Mouse (Mus musculus) stomach, embryonic 14.5 days (tissue): ENCODE results near the gene Tubg1. TPM values are rescaled to one million over a fixed set of nuclear protein-coding genes. Genes with fewer than 3 reads are reported as not detected.

Source experiments
- ATAC-seq: fragments of 200-750 bp; cut with Nextera tagmentation; 2 replicates; pipeline ENCODE4 v1.8.0; 2017; ENCODE audit warnings: low read depth, moderate TSS enrichment; ENCODE audit not compliant: insufficient number of reproducible peaks, insufficient read depth, low FRiP score
- H3K27ac ChIP-seq: fragments of 300-500 bp; sonication (generic); 2 replicates; pipeline ENCODE4 v1.5.1; 2014; ENCODE audit warnings: mild to moderate bottlenecking, low read length, moderate library complexity, mixed read lengths
- H3K27me3 ChIP-seq: fragments of 300-500 bp; sonication (generic); 2 replicates; pipeline ENCODE4 v1.6.1; 2014; ENCODE audit warnings: low read length, control low read depth, mixed read lengths; ENCODE audit not compliant: control insufficient read depth, insufficient read depth
- H3K36me3 ChIP-seq: fragments of 300-500 bp; sonication (generic); 2 replicates; pipeline ENCODE4 v1.6.1; 2014; ENCODE audit warnings: mild to moderate bottlenecking, control low read depth, low read length, moderate library complexity, mixed read lengths; ENCODE audit not compliant: control insufficient read depth, insufficient read depth
- H3K4me1 ChIP-seq: fragments of 300-500 bp; sonication (generic); 2 replicates; pipeline ENCODE4 v1.6.1; 2014; ENCODE audit warnings: low read length, control low read depth, mixed read lengths; ENCODE audit not compliant: control insufficient read depth, insufficient read depth
- H3K4me2 ChIP-seq: fragments of 300-500 bp; sonication (generic); replicated peaks from 2 replicates; pipeline ENCODE4 v1.6.1; 2014; ENCODE audit warnings: low read depth, low read length, control low read depth
- H3K4me3 ChIP-seq: fragments of 300-500 bp; sonication (generic); 2 replicates; pipeline ENCODE4 v1.5.1; 2014; ENCODE audit warnings: low read depth, low read length, control low read depth
- H3K9ac ChIP-seq: fragments of 300-500 bp; sonication (generic); replicated peaks from 2 replicates; pipeline ENCODE4 v1.6.1; 2014; ENCODE audit warnings: low read depth, mild to moderate bottlenecking, control low read depth, low read length, moderate library complexity, mixed read lengths
- H3K9me3 ChIP-seq: fragments of 300-500 bp; sonication (generic); 2 replicates; pipeline ENCODE4 v1.6.1; 2016; ENCODE audit warnings: low read depth, low read length, control low read depth; ENCODE audit not compliant: control insufficient read depth
- WGBS: fragments of 180-500 bp; shearing (Covaris S2); extraction: QIAGEN DNeasy Blood & Tissue Kit; methylation state at CpG from one replicate; pipeline ENCODE4 v1.1.7; 2014; 5-methylcytosine and 5-hydroxymethylcytosine counted together
- polyA plus RNA-seq: library from polyadenylated mRNA; unstranded; fragments of >200 nt; fragmentation: Nextera tagmentation; extraction: Ambion mirVana; gene quantifications from 2 replicates; pipeline ENCODE4 v1.2.1, GENCODE M21; 2014

Gene Tubg1
- polyA plus RNA-seq, 1 experiment from 2014 or later, result 70.5 TPM

DNA sequence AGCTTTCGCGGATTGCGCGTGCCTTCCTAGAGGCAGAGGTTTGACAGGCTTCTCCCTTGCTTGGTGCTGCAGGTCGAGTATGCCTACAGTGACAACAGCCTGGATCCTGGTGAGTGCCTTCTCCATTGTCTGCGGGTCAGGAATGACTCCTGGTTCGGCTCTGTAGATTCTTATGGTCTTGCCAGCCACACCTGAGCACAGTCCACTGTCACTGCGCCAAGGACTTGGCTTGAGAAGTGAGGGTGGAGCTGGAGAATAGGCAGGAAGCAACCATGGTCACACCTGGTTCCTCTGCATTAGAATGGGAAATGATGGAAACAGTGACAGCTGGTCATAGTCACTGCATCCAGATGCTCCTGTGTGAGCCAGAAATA lies 32.1 kb upstream of the Tubg1 start:
- WGBS, result 10% methylated on average over 8 of the region's 8 CpGs
- Histone ChIP-seq H3K4me3 (peak overlapping the region; percentile 87), H3K36me3 (peaks cover 27% of the 10 kb centered on the region), H3K27ac (peak overlapping the region; percentile 16; the same call in 1 of the 2 replicates), H3K27me3 (no peaks in the 10 kb centered on the region), H3K9ac (peak overlapping the region; percentile 80), H3K4me1 (peaks cover 24% of the 10 kb centered on the region), H3K4me2 (peak overlapping the region; percentile 96), H3K9me3 (no peaks in the 10 kb centered on the region)
- ATAC-seq, result no peak; the same call in 1 of the 2 replicates

DNA sequence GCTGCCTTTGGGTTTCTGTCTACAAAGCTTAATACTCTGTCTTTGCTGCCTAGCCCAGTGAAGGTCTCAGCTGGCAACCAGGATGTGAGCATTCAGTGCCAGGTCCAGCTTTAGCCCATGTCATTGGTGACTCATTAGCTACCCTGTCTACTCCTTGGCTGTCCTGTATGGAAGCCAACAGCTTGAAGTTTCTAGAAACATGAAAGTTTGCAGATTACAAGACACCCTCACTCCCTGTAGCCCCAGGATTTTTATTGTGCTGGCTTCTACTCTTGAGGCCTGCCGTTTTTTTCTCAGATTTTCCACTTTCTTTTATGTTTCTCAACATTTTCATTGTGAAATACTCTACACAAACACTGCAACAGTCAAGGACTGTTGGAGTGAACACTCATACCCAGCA lies 29.8 kb upstream of the Tubg1 start:
- H3K4me1 ChIP-seq, result peaks cover 22% of the 10 kb centered on the region
- H3K36me3 ChIP-seq, result peaks cover 38% of the 10 kb centered on the region
- no peak overlapping the region for H3K27ac ChIP-seq
- H3K9ac ChIP-seq, result no peak overlapping the region
- no peaks in the 10 kb centered on the region for H3K9me3 ChIP-seq
- no peak for ATAC-seq
- no peak overlapping the region for H3K4me2 ChIP-seq
- WGBS, result 91% methylated on average over 1 of the region's 1 CpGs
- no peaks in the 10 kb centered on the region for H3K27me3 ChIP-seq
- H3K4me3 ChIP-seq, result no peak overlapping the region

DNA sequence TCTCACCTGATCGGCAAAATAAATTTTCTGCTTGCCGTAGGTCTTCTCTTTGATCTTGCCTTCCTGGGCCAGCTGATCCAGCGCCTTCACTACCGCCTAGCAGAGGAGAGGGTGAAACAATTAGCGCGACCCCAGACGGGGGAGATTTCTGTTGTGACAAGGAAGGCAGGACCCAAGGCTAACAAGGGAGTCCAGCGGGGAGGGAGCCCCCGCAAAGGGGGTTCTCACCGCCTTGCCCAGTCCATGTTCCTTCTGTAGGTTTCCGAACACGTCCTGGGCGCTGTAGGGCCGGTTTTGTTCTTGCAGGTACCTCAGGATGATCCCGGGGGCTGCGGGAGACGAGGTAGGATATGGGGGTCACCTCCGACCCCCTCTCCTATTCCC lies 24.8 kb upstream of the Tubg1 start:
- H3K4me1 ChIP-seq, result peaks cover 6% of the 10 kb centered on the region; the same call in 1 of the 2 replicates
- H3K27me3 ChIP-seq, result no peaks in the 10 kb centered on the region
- 2% methylated on average over 18 of the region's 18 CpGs for WGBS
- ATAC-seq, result peak; percentile 44
- peak overlapping the region; percentile 75 for H3K9ac ChIP-seq
- H3K36me3 ChIP-seq, result peaks cover 57% of the 10 kb centered on the region
- peak overlapping the region; percentile 96 for H3K4me2 ChIP-seq
- H3K4me3 ChIP-seq, result peak overlapping the region; percentile 68
- H3K27ac ChIP-seq, result no peak overlapping the region
- H3K9me3 ChIP-seq, result no peaks in the 10 kb centered on the region

DNA sequence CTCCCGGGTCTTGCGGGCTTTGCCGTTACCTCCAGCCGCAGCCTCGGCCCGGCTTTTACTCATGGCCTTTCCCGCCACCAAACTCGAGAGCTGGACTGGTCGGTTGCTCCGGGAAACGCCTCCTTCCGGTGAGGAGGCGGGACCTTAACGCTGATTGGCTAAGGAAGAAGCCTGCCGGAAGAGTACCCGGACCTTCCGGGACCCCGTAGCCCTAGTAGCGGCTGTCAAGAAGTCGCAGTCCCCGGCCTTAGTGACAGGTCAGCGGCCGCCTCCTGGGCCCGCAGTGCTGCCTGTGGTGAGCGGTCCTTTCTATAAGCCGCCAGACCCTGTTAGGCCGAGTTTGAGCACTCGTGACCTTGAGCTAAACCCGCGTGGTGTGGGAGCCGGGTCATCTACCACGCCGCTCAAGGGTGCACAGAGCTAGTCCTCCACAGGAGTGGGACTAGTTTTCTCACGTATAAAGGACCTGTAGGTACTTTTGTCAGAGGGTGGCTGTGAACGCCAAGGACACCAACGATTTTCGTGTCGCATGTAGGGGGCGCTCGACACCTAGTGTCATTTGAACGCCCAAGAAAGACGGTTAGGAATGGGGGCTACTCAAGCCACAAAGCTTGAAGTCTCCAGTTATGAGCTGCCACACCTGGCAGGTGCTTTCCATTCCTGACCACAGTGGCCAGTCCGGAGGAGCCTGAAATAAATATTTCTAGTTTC lies 24.3 kb upstream of the Tubg1 start, which contains the start of gene Psmc3ip:
Gene Psmc3ip, minus strand, starts transcription at position 123 of the 711 bp plus-strand sequence.
- Histone ChIP-seq H3K9ac (peak within 1 kb of the TSS; percentile 75), H3K27ac (peak within 1 kb of the TSS; percentile 85; the same call in 1 of the 2 replicates), H3K4me1 (peaks cover 6% of the 10 kb centered on the region; the same call in 1 of the 2 replicates), H3K36me3 (peaks cover 58% of the 10 kb centered on the region), H3K27me3 (no peaks in the 10 kb centered on the region), H3K4me2 (peak within 1 kb of the TSS; percentile 96), H3K9me3 (no peaks in the 10 kb centered on the region), H3K4me3 (peak within 1 kb of the TSS; percentile 68)
- 2% methylated on average over 43 of the region's 43 CpGs for WGBS
- peak; percentile 94 for ATAC-seq

DNA sequence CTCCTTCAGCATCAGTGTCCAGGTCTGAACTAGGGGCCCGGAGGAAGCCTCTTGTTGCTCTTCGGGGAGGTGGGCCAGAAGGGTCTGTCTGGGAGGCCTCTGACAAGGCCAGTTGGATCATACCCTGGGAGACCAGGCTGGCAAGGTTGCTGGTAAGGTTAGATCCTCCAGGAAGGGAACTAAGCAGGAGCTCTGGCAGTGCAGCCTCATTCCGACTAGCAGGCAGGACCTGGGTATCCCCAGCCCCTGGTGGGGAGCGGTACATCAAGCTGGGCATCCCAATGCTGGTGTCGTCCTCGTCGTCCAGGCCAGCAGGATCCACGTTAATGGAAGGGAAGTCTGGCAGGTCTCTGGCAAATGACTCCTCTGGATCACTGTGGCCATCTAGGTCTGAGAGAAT lies 21.5 kb upstream of the Tubg1 start:
- Histone ChIP-seq H3K27me3 (no peaks in the 10 kb centered on the region), H3K9ac (no peak overlapping the region), H3K36me3 (peaks cover 59% of the 10 kb centered on the region), H3K27ac (no peak overlapping the region), H3K4me3 (no peak overlapping the region), H3K9me3 (no peaks in the 10 kb centered on the region), H3K4me2 (no peak overlapping the region), H3K4me1 (peaks cover 6% of the 10 kb centered on the region; the same call in 1 of the 2 replicates)
- 88% methylated on average over 8 of the region's 8 CpGs for WGBS
- ATAC-seq, result no peak

DNA sequence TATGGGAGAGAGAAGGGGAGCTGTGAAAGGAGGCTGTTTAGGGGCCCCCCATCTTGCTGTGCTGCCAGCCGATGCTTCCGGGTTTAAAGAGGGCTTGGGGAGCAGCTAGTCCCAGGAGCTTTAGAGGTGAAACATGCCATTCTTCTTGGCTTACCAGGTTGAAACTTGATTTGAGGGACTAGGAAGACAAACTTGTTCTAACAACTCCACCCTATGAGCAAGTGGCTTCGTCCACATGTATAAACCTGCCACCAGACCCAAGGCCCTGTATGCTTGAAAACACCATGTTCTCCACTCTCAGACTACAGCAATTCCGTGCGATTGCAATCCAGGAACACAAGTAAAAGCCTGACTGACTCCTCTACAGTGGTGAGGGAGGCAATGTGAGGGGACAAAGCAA lies 16.7 kb upstream of the Tubg1 start:
- 77% methylated on average over 5 of the region's 5 CpGs for WGBS
- no peak overlapping the region for H3K4me2 ChIP-seq
- no peaks in the 10 kb centered on the region for H3K4me1 ChIP-seq
- ATAC-seq, result no peak
- peaks cover 53% of the 10 kb centered on the region for H3K36me3 ChIP-seq
- H3K27me3 ChIP-seq, result no peaks in the 10 kb centered on the region
- no peaks in the 10 kb centered on the region for H3K9me3 ChIP-seq
- H3K27ac ChIP-seq, result peak overlapping the region; percentile 72; the same call in 1 of the 2 replicates
- H3K4me3 ChIP-seq, result no peak overlapping the region
- no peak overlapping the region for H3K9ac ChIP-seq

DNA sequence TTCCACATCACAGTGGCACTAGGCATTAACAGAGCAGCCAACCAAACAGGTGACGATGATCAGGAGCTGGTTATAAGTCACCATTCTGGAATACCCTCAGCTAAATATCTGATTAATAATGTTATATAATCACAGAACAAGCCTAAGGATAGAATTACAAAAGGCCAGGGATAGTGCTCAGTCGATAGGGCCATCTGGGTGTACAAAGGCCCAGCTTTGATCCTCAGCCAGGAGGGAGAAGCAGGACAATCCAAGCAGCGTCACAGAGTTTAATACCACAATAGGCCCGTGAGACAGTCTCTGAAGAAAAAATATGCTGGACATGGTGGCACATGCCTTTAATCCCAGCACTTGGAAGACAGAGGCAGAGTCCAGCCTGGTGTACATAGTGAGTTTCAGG lies 10.4 kb upstream of the Tubg1 start:
- WGBS, result 76% methylated on average over 4 of the region's 4 CpGs
- H3K4me1 ChIP-seq, result peaks cover 5% of the 10 kb centered on the region; the same call in 1 of the 2 replicates
- H3K27ac ChIP-seq, result no peak overlapping the region
- H3K27me3 ChIP-seq, result no peaks in the 10 kb centered on the region
- no peak overlapping the region for H3K4me2 ChIP-seq
- H3K9me3 ChIP-seq, result no peaks in the 10 kb centered on the region
- H3K9ac ChIP-seq, result no peak overlapping the region
- peaks cover 5% of the 10 kb centered on the region; the same call in 1 of the 2 replicates for H3K36me3 ChIP-seq
- ATAC-seq, result no peak
- H3K4me3 ChIP-seq, result no peak overlapping the region

DNA sequence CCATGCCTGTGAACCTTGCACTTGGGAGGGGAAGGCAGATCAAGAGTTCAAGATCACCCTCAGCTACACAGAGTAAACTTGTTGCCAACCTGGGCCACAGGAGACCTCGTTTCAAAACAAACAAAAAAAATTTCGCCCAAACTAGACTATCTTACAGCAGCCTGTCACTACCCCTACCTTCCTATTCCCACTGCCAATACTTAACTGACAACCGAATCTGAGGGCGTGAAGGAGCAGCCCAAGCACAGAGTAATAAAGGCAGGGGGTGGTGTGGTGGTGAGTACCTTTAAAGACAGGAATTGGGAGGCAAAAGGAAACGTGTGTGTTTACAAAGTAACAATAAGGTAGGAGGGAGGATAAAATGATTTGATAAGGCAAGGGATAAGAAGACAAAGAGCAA lies 9.0 kb upstream of the Tubg1 start:
- Histone ChIP-seq H3K9me3 (no peaks in the 10 kb centered on the region), H3K4me3 (no peak overlapping the region), H3K4me1 (peaks cover 5% of the 10 kb centered on the region; the same call in 1 of the 2 replicates), H3K27ac (no peak overlapping the region), H3K36me3 (peaks cover 5% of the 10 kb centered on the region; the same call in 1 of the 2 replicates), H3K27me3 (no peaks in the 10 kb centered on the region), H3K9ac (no peak overlapping the region), H3K4me2 (no peak overlapping the region)
- ATAC-seq, result no peak
- WGBS, result 43% methylated on average over 5 of the region's 5 CpGs
